Mouse (Mus musculus) hindbrain, embryonic 12.5 days (tissue): Measurements from ENCODE around the gene Macrod1. TPM values are rescaled to one million over a fixed set of nuclear protein-coding genes. Genes with fewer than 3 reads are reported as not detected.

Experiments used
- ATAC-seq: fragments of 200-750 bp; cut with Nextera tagmentation; 2 replicates; pipeline ENCODE4 v1.8.0; 2017; ENCODE audit warnings: moderate TSS enrichment; ENCODE audit not compliant: low FRiP score
- H3K27ac ChIP-seq: fragments of 300-500 bp; sonication (generic); 2 replicates; pipeline ENCODE4 v1.5.1; 2016; ENCODE audit warnings: mild to moderate bottlenecking
- H3K27me3 ChIP-seq: fragments of 300-500 bp; sonication (generic); 2 replicates; pipeline ENCODE4 v1.6.1; 2016; ENCODE audit warnings: mild to moderate bottlenecking
- H3K36me3 ChIP-seq: fragments of 300-500 bp; sonication (generic); 2 replicates; pipeline ENCODE4 v1.6.1; 2016; ENCODE audit warnings: mild to moderate bottlenecking
- H3K4me1 ChIP-seq: fragments of 300-500 bp; sonication (generic); 2 replicates; pipeline ENCODE4 v1.6.1; 2016
- H3K4me2 ChIP-seq: fragments of 300-500 bp; sonication (generic); replicated peaks from 2 replicates; pipeline ENCODE4 v1.6.1; 2016; ENCODE audit warnings: mild to moderate bottlenecking
- H3K4me3 ChIP-seq: fragments of 300-500 bp; sonication (generic); 2 replicates; pipeline ENCODE4 v1.5.1; 2016; ENCODE audit warnings: mild to moderate bottlenecking
- H3K9ac ChIP-seq: fragments of 300-500 bp; sonication (generic); 2 replicates; pipeline ENCODE4 v1.6.1; 2016; ENCODE audit warnings: mild to moderate bottlenecking, moderate library complexity
- H3K9me3 ChIP-seq: fragments of 300-500 bp; sonication (generic); replicated peaks from 2 replicates; pipeline ENCODE4 v1.6.1; 2016; ENCODE audit warnings: mild to moderate bottlenecking
- WGBS: fragments of 180-500 bp; shearing (Covaris S2); methylation state at CpG from one replicate; pipeline ENCODE4 v1.1.7; 2016; 5-methylcytosine and 5-hydroxymethylcytosine counted together
- polyA plus RNA-seq: library from polyadenylated mRNA; unstranded; fragments of >200 nt; fragmentation: Nextera tagmentation; extraction: Ambion mirVana; gene quantifications from 2 replicates; pipeline ENCODE4 v1.2.1, GENCODE M21; 2016

Macrod1 gene
- polyA plus RNA-seq, 1 experiment from 2014 or later, result 5.6 TPM

DNA sequence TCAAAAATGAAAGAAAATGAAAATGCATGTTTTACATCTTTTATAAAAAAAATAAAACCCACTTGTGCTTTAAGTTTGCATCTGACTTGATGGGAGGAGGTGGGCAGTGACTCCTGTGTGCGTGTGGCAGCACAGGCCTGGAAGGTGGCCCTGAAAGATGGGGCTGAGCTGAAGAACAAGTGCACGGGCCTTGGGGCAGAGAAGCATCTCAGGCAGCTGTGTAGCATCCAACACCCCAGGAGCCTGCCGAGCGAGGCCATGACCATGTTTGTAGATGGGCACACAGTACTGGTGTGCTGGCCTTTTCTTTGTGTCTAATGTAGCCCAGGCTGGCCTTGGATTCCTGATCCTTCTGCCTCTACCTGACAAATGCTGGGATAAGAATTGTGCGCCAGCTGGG lies 5.5 kb downstream of the Macrod1 start:
- no peaks in the 10 kb centered on the region for H3K36me3 ChIP-seq
- no peak overlapping the region for H3K4me3 ChIP-seq
- no peak for ATAC-seq
- peaks cover 37% of the 10 kb centered on the region for H3K27me3 ChIP-seq
- H3K4me2 ChIP-seq, result no peak overlapping the region
- 86% methylated on average over 5 of the region's 5 CpGs for WGBS
- peaks cover 27% of the 10 kb centered on the region for H3K4me1 ChIP-seq
- H3K9me3 ChIP-seq, result no peaks in the 10 kb centered on the region
- no peak overlapping the region for H3K27ac ChIP-seq
- H3K9ac ChIP-seq, result no peak overlapping the region

GRCm38 (mm10) chr19:7062916-7063315 lies 6.3 kb downstream of the Macrod1 start:
- Histone ChIP-seq H3K4me2 (no peak overlapping the region), H3K4me3 (no peak overlapping the region), H3K27ac (no peak overlapping the region), H3K36me3 (no peaks in the 10 kb centered on the region), H3K4me1 (peaks cover 27% of the 10 kb centered on the region), H3K9me3 (no peaks in the 10 kb centered on the region), H3K9ac (no peak overlapping the region), H3K27me3 (peaks cover 38% of the 10 kb centered on the region)
- ATAC-seq, result no peak
- WGBS, result 91% methylated on average over 8 of the region's 8 CpGs

DNA sequence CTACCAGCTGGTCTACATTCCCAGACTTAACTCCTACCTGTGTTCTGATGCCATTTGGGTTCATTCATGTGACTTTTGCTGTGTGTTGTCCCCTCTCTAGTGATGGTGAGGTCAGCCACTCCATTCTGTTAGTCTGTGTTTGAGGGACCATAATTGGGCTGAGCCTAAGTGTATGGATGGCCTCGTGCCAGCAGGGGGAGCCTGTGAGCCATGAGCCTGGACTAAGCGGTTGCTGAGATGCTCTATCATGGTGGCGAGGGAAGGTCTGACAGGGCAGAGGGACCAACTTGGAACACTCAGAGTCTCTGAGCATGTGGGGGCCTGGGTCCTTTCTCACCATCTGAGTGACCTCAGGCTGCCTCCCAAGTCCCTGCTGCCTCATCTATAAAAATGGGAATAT lies 8.0 kb downstream of the Macrod1 start:
- no peak overlapping the region for H3K9ac ChIP-seq
- peak; percentile 46 for ATAC-seq

GRCm38 (mm10) chr19:7066034-7066827 lies 9.6 kb downstream of the Macrod1 start:
- no peak for ATAC-seq
- H3K27me3 ChIP-seq, result peaks cover 26% of the 10 kb centered on the region
- H3K27ac ChIP-seq, result peak overlapping the region; percentile 48; the same call in 1 of the 2 replicates
- peaks cover 54% of the 10 kb centered on the region for H3K4me1 ChIP-seq
- no peak overlapping the region for H3K9ac ChIP-seq
- peak overlapping the region; percentile 17; the same call in 1 of the 2 replicates for H3K4me2 ChIP-seq
- H3K9me3 ChIP-seq, result no peaks in the 10 kb centered on the region
- 33% methylated on average over 15 of the region's 15 CpGs for WGBS
- H3K4me3 ChIP-seq, result no peak overlapping the region
- no peaks in the 10 kb centered on the region for H3K36me3 ChIP-seq

More for the DNA sequence above, 8.0 kb downstream of the Macrod1 start:
- H3K9me3 ChIP-seq, result no peaks in the 10 kb centered on the region
- peaks cover 31% of the 10 kb centered on the region for H3K27me3 ChIP-seq
- no peak overlapping the region for H3K4me2 ChIP-seq
- peaks cover 38% of the 10 kb centered on the region for H3K4me1 ChIP-seq
- H3K27ac ChIP-seq, result no peak overlapping the region
- WGBS, result 5% methylated on average over 3 of the region's 3 CpGs
- no peaks in the 10 kb centered on the region for H3K36me3 ChIP-seq
- no peak overlapping the region for H3K4me3 ChIP-seq

GRCm38 (mm10) chr19:7066828-7067342 lies 10.3 kb downstream of the Macrod1 start:
- no peaks in the 10 kb centered on the region for H3K9me3 ChIP-seq
- no peak overlapping the region for H3K4me3 ChIP-seq
- no peaks in the 10 kb centered on the region for H3K36me3 ChIP-seq
- ATAC-seq, result no peak
- peaks cover 59% of the 10 kb centered on the region for H3K4me1 ChIP-seq
- no peak overlapping the region for H3K9ac ChIP-seq
- 0 out of 2 replicates have a peak overlapping the region, but pooled peaks have one; percentile 17 for H3K4me2 ChIP-seq
- 40% methylated on average over 7 of the region's 8 CpGs for WGBS
- H3K27ac ChIP-seq, result peak overlapping the region; percentile 48; the same call in 1 of the 2 replicates
- H3K27me3 ChIP-seq, result peaks cover 32% of the 10 kb centered on the region

- H3K4me2 ChIP-seq, result no peak overlapping the region; the same call in 1 of the 2 replicates
- no peaks in the 10 kb centered on the region for H3K9me3 ChIP-seq
- H3K9ac ChIP-seq, result peak overlapping the region; percentile 2; the same call in 1 of the 2 replicates
- H3K4me3 ChIP-seq, result no peak overlapping the region
- H3K4me1 ChIP-seq, result peaks cover 64% of the 10 kb centered on the region
- H3K27ac ChIP-seq, result 0 out of 2 replicates have a peak overlapping the region, but pooled peaks have one; percentile 40
- 51% methylated on average over 20 of the region's 20 CpGs for WGBS
- H3K36me3 ChIP-seq, result no peaks in the 10 kb centered on the region
- peaks cover 38% of the 10 kb centered on the region for H3K27me3 ChIP-seq
- peak; percentile 4; the same call in 1 of the 2 replicates for ATAC-seq
These were observed 10.9 kb downstream of the Macrod1 start for GRCm38 (mm10) chr19:7067344-7068050.

GRCm38 (mm10) chr19:7068136-7068535 lies 11.5 kb downstream of the Macrod1 start:
- Histone ChIP-seq H3K9ac (0 out of 2 replicates have a peak overlapping the region, but pooled peaks have one; percentile 2), H3K4me2 (peak overlapping the region; percentile 26; the same call in 1 of the 2 replicates)

GRCm38 (mm10) chr19:7068661-7069531 lies 12.3 kb downstream of the Macrod1 start:
- Histone ChIP-seq H3K4me1 (peaks cover 74% of the 10 kb centered on the region), H3K9me3 (no peaks in the 10 kb centered on the region), H3K4me3 (no peak overlapping the region), H3K36me3 (no peaks in the 10 kb centered on the region), H3K9ac (no peak overlapping the region; the same call in 1 of the 2 replicates), H3K4me2 (peak overlapping the region; percentile 26; the same call in 1 of the 2 replicates), H3K27ac (peak overlapping the region; percentile 64), H3K27me3 (peaks cover 40% of the 10 kb centered on the region)
- 28% methylated on average over 10 of the region's 11 CpGs for WGBS
- peak; percentile 29 for ATAC-seq

More at GRCm38 (mm10) chr19:7068136-7068535, 11.5 kb downstream of the Macrod1 start:
- ATAC-seq, result peak; percentile 52
- Histone ChIP-seq H3K36me3 (no peaks in the 10 kb centered on the region), H3K4me3 (no peak overlapping the region), H3K4me1 (peaks cover 70% of the 10 kb centered on the region), H3K27ac (peak overlapping the region; percentile 64), H3K9me3 (no peaks in the 10 kb centered on the region), H3K27me3 (peaks cover 44% of the 10 kb centered on the region)
- 4% methylated on average over 14 of the region's 14 CpGs for WGBS

DNA sequence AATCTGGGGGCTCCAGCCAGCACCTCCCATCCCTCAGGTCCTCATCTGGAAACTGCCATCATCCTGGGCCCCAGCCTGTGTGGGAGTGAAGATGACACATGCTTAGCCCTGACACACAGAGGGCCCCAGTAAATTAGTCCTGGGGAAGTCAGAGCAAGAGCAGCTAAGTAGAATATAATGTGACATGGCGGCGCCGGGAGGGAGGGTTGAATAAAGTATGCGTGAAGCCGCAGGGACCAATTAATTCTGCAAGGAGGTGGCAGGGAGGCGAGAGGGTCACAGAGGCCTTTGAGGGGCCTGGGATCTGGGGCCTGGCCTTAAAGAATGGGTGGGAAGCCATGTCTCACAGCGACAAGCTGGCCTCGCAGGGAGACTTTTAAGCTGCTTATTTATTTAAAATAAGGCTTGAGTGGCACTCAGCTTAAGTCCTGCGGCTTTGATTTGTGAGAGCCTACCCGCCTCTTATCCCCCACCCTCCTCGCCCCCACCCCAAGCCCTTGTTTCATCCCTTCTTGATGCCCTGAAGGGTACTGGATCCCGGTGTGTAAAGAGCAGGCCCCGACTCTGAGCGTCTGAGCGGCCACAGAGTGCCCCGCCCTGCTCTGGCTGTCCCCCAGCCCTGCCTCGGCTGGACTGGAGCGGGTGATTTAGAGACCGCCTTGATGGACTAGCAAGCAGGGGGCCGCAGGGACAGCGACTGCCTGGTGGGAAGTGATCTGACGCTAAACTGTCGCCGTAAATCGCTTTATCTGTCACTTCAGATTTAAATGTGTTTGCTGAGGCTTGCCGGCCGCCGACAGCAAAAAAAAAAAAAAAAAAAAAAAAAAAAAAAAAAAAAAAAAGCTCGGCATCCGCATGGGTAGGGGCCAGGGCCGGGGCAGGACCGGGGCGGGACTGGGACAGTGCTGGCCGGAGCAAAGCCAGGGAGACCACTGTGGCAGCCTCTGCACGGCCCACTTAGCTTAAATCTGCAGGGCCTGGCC lies 13.5 kb downstream of the Macrod1 start:
- Histone ChIP-seq H3K4me2 (peak overlapping the region; percentile 31), H3K27me3 (peaks cover 45% of the 10 kb centered on the region)

GRCm38 (mm10) chr19:7070775-7071174 lies 14.2 kb downstream of the Macrod1 start:
- no peaks in the 10 kb centered on the region for H3K36me3 ChIP-seq
- no peaks in the 10 kb centered on the region for H3K9me3 ChIP-seq
- peak overlapping the region; percentile 31 for H3K4me2 ChIP-seq
- WGBS, result 10% methylated on average over 4 of the region's 4 CpGs
- peak overlapping the region; percentile 33; the same call in 1 of the 2 replicates for H3K9ac ChIP-seq
- no peak for ATAC-seq
- H3K4me3 ChIP-seq, result no peak overlapping the region
- peaks cover 51% of the 10 kb centered on the region for H3K27me3 ChIP-seq
- H3K4me1 ChIP-seq, result peaks cover 80% of the 10 kb centered on the region
- H3K27ac ChIP-seq, result peak overlapping the region; percentile 45; the same call in 1 of the 2 replicates

More for the DNA sequence above, 13.5 kb downstream of the Macrod1 start:
- no peak overlapping the region for H3K4me3 ChIP-seq
- H3K9me3 ChIP-seq, result no peaks in the 10 kb centered on the region
- ATAC-seq, result 0 out of 2 replicates have a peak, but pooled peaks have one; percentile 16
- no peaks in the 10 kb centered on the region for H3K36me3 ChIP-seq
- H3K27ac ChIP-seq, result peak overlapping the region; percentile 64
- WGBS, result 5% methylated on average over 29 of the region's 35 CpGs
- H3K4me1 ChIP-seq, result peaks cover 80% of the 10 kb centered on the region
- H3K9ac ChIP-seq, result peak overlapping the region; percentile 45; the same call in 1 of the 2 replicates
